Mouse (Mus musculus): ENCODE data around the gene Ncmap. TPM values are rescaled to one million over a fixed set of nuclear protein-coding genes. Genes with fewer than 3 reads are reported as not detected.

Gene Ncmap
- polyA plus RNA-seq (2012; fragmentation: generic; extraction: Trizol): 0.04 TPM

DNA sequence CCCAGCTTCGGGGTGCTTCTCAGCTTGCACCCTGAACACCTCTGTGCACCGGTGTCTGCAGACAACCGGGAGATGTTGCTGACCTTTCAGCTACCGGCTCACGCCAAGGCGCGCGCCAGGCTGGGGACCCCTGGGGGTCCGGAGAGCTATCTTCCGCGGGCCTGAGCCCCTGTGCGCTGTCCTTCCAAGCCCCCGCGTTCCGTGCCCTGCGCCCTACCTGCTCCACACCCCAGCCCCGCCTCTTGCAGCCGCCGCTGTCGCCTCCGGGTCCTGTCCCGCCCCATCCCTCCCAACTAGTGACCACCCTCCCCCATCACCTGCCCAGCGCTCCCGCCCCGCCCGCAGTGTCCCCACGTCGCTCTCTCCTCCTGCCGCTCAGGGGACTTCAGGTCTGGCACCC, at the start of gene Ncmap:
TSS of gene Ncmap (minus strand) at position 237 of the 400 bp plus-strand sequence.
- peaks cover 12% of the 10 kb centered on the region for H3K27me3 ChIP-seq (ENCODE audit: control insufficient read depth, insufficient read depth, insufficient read length)
- H3K36me3 ChIP-seq (ENCODE audit: control insufficient read depth, insufficient read depth): no peaks in the 10 kb centered on the region
- TF ChIP-seq USF1 (IDR thresholded peaks at IDR 0.05; ENCODE audit: low read depth) (no peak), E2F4 (IDR thresholded peaks at IDR 0.05; ENCODE audit: insufficient read depth) (no peak), TCF3 (IDR thresholded peaks at IDR 0.05; ENCODE audit: insufficient read length, low read depth) (no peak)
- no peak within 1 kb of the TSS for H3ac ChIP-seq (ENCODE audit: control insufficient read depth, insufficient read length)
- H3K4me3 ChIP-seq: no peak within 1 kb of the TSS
- no peaks in the 10 kb centered on the region for H3K79me2 ChIP-seq (ENCODE audit: control insufficient read depth, insufficient read depth)
- no peak within 1 kb of the TSS for H3K4me2 ChIP-seq (ENCODE audit: low read depth)

DNA sequence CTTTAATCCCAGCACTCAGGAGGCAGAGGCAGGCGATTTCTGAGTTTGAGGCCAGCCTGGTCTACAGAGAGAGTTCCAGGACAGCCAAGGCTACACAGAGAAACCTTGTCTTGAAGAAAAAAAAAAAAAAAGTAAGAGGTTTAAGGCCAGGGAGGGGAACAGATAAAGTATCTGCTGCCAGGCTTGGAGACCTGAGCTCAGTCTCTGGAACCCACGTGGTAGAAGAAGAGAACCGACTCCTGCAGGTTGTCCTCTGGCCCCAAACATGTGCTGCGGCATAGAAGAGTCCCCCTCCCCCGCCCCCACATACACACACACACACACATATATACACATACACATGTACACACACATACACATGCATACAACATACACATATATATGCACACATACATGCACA, 44.4 kb upstream of the Ncmap start:
- Histone ChIP-seq H3ac (ENCODE audit: control insufficient read depth, insufficient read length) (no peak overlapping the region), H3K4me3 (no peak overlapping the region)
- no peak for TF ChIP-seq E2F4 (IDR thresholded peaks at IDR 0.05; ENCODE audit: insufficient read depth)

DNA sequence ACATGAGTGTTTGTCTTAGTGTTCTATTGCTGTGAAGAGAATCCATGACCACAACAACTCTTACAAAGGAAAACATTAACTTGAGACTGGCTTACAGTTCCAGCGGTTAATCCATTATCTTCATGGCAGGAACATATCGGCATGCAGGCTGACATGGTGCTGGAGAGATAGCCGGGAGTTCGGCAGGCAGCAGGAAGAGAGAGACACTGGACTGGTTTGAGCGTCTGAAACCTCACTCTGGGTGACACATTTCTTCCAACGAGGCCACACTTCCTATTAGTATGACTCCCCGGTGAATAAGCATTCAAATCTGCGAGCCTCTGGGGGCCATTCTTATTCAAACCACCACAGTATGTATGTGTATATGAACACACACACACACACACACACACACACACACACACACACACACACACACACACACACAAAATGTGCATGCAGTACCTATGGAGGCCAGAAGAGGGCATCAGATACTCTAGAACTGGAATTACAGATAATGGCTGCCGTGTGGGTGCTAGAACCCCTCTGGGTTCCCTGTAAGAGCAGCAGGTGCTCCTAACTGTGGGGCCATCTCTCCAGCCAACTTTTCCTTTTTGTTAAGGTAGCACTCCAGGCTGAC, 42.0 kb upstream of the Ncmap start:
- TF ChIP-seq MYOD1 (IDR thresholded peaks at IDR 0.05; ENCODE audit: control insufficient read depth in 1 of 3, insufficient read length in 2 of 3, low read depth in 2 of 3): no peak
- TF ChIP-seq MAX (IDR thresholded peaks at IDR 0.05; ENCODE audit: low read depth): no peak
- TF ChIP-seq REST (IDR thresholded peaks at IDR 0.05; ENCODE audit: insufficient read depth, insufficient read length): no peak
- TF ChIP-seq POLR2A (IDR thresholded peaks at IDR 0.05; ENCODE audit: insufficient read length, low read depth): no peak
- no peak for TF ChIP-seq CEBPB (IDR thresholded peaks at IDR 0.05; ENCODE audit: insufficient read depth, poor library complexity, severe bottlenecking)
- no peak for TF ChIP-seq TCF12 (IDR thresholded peaks at IDR 0.05; ENCODE audit: insufficient read depth, poor library complexity, severe bottlenecking)
- no peak for TF ChIP-seq POLR2AphosphoS2 (IDR thresholded peaks at IDR 0.05; ENCODE audit: insufficient read length, low read depth)
- no peak overlapping the region for H3ac ChIP-seq (ENCODE audit: control insufficient read depth, insufficient read length)
- no peaks in the 10 kb centered on the region for H3K36me3 ChIP-seq (ENCODE audit: control insufficient read depth, insufficient read depth)
- H3K27me3 ChIP-seq (ENCODE audit: control insufficient read depth, insufficient read depth, insufficient read length): no peaks in the 10 kb centered on the region
- no peaks in the 10 kb centered on the region for H3K79me2 ChIP-seq (ENCODE audit: control insufficient read depth, insufficient read depth)
- no peak overlapping the region for H3K4me3 ChIP-seq
- no peak overlapping the region for H3K4me2 ChIP-seq (ENCODE audit: low read depth)

More for the DNA sequence above, 44.4 kb upstream of the Ncmap start:
- H3K4me2 ChIP-seq (ENCODE audit: low read depth): no peak overlapping the region
- no peaks in the 10 kb centered on the region for H3K27me3 ChIP-seq (ENCODE audit: control insufficient read depth, insufficient read depth, insufficient read length)
- H3K36me3 ChIP-seq (ENCODE audit: control insufficient read depth, insufficient read depth): no peaks in the 10 kb centered on the region
- H3K79me2 ChIP-seq (ENCODE audit: control insufficient read depth, insufficient read depth): no peaks in the 10 kb centered on the region

DNA sequence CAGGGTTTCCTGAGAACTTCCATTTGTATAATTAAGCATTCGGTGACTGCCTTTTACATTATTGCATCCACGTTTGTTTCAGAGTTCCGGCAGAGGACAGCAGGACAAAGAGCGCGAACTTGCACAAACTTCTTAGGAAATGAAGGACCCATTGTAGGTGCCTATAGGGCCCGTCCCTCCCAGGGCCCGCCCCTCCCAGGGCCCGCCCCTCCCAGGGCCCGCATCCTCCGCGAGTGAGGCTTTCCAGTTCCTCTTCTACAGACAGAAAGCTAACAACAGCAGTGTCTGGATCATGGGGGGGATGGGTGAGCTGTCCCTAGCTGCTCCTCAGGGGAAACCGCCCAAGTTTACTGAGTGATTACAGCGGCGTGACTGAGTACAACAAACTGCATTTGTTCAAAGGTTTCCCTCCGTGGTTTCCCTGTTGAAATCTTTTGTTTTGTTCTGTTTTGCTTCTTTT, 41.2 kb upstream of the Ncmap start:
- H3K36me3 ChIP-seq (ENCODE audit: control insufficient read depth, insufficient read depth): no peaks in the 10 kb centered on the region
- H3K4me2 ChIP-seq (ENCODE audit: low read depth): peak overlapping the region; percentile 57
- no peaks in the 10 kb centered on the region for H3K79me2 ChIP-seq (ENCODE audit: control insufficient read depth, insufficient read depth)
- H3K27me3 ChIP-seq (ENCODE audit: control insufficient read depth, insufficient read depth, insufficient read length): no peaks in the 10 kb centered on the region
- TF ChIP-seq CEBPB (IDR thresholded peaks at IDR 0.05; ENCODE audit: insufficient read depth, poor library complexity, severe bottlenecking) (no peak), MYOD1 (IDR thresholded peaks at IDR 0.05; ENCODE audit: control insufficient read depth in 1 of 3, insufficient read length in 2 of 3, low read depth in 2 of 3) (no peak), MYOG (IDR thresholded peaks at IDR 0.05; ENCODE audit: control insufficient read depth in 1 of 3, insufficient read depth in 1 of 3, insufficient read length in 2 of 3, low read depth in 2 of 3) (no peak), E2F4 (IDR thresholded peaks at IDR 0.05; ENCODE audit: insufficient read depth) (no peak), POLR2AphosphoS2 (IDR thresholded peaks at IDR 0.05; ENCODE audit: insufficient read length, low read depth) (no peak), POLR2A (IDR thresholded peaks at IDR 0.05; ENCODE audit: insufficient read length, low read depth) (peak; percentile 36), TCF3 (IDR thresholded peaks at IDR 0.05; ENCODE audit: insufficient read length, low read depth) (no peak), TCF12 (IDR thresholded peaks at IDR 0.05; ENCODE audit: insufficient read depth, poor library complexity, severe bottlenecking) (no peak)
- H3ac ChIP-seq (ENCODE audit: control insufficient read depth, insufficient read length): no peak overlapping the region
- H3K4me3 ChIP-seq: no peak overlapping the region

DNA sequence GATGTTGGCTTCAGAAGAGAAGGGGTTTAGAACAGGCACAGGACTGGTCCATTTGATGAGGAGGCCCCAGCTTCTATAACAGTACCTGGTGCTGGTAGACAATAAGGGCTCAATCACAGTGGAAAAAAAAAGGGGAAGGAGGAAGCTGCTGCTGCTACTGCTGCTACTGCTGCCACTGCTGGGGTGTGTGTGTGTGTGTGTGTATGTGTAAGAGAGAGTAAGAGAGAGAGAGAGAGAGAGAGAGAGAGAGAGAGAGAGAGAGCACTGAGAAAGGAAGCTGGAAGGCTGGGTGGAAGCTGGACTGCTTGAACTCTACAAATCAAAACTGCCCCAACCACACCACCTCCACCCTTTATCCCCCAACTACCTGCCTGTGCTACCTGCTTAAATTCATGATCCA, 39.9 kb upstream of the Ncmap start:
- no peak for TF ChIP-seq TCF12 (IDR thresholded peaks at IDR 0.05; ENCODE audit: insufficient read depth, poor library complexity, severe bottlenecking)
- TF ChIP-seq E2F4 (IDR thresholded peaks at IDR 0.05; ENCODE audit: insufficient read depth): no peak
- no peak for TF ChIP-seq MYOD1 (IDR thresholded peaks at IDR 0.05; ENCODE audit: control insufficient read depth in 1 of 3, insufficient read length in 2 of 3, low read depth in 2 of 3)
- no peak for TF ChIP-seq USF1 (IDR thresholded peaks at IDR 0.05; ENCODE audit: low read depth)
- no peak for TF ChIP-seq POLR2AphosphoS2 (IDR thresholded peaks at IDR 0.05; ENCODE audit: insufficient read length, low read depth)
- TF ChIP-seq POLR2A (IDR thresholded peaks at IDR 0.05; ENCODE audit: insufficient read length, low read depth): no peak
- TF ChIP-seq MAX (IDR thresholded peaks at IDR 0.05; ENCODE audit: low read depth): no peak
- no peak for TF ChIP-seq SRF (IDR thresholded peaks at IDR 0.05; ENCODE audit: control insufficient read depth, insufficient read length, low read depth)
- TF ChIP-seq REST (IDR thresholded peaks at IDR 0.05; ENCODE audit: insufficient read depth, insufficient read length): no peak
- no peak for TF ChIP-seq MYOG (IDR thresholded peaks at IDR 0.05; ENCODE audit: control insufficient read depth in 1 of 3, insufficient read depth in 1 of 3, insufficient read length in 2 of 3, low read depth in 2 of 3)
- no peak for TF ChIP-seq TCF3 (IDR thresholded peaks at IDR 0.05; ENCODE audit: insufficient read length, low read depth)
- no peak for TF ChIP-seq CEBPB (IDR thresholded peaks at IDR 0.05; ENCODE audit: insufficient read depth, poor library complexity, severe bottlenecking)
- no peak overlapping the region for H3ac ChIP-seq (ENCODE audit: control insufficient read depth, insufficient read length)
- H3K4me2 ChIP-seq (ENCODE audit: low read depth): no peak overlapping the region
- no peaks in the 10 kb centered on the region for H3K79me2 ChIP-seq (ENCODE audit: control insufficient read depth, insufficient read depth)
- no peaks in the 10 kb centered on the region for H3K36me3 ChIP-seq (ENCODE audit: control insufficient read depth, insufficient read depth)
- no peak overlapping the region for H3K4me3 ChIP-seq
- H3K27me3 ChIP-seq (ENCODE audit: control insufficient read depth, insufficient read depth, insufficient read length): no peaks in the 10 kb centered on the region

Data from myocyte (in vitro differentiated cells).